Mouse (Mus musculus) left cerebral cortex, adult 8-10 months (tissue): ENCODE measurements around the gene Tor1aip1. TPM values are rescaled to one million over a fixed set of nuclear protein-coding genes. Genes with fewer than 3 reads are reported as not detected.

Source experiments
- total RNA-seq, 4 experiments: library from RNA; stranded (reverse); gene quantifications; 2 replicates each; pipeline ENCODE4 v1.2.4; 2022

The Tor1aip1 gene
- total RNA-seq, 4 experiments from 2014 or later: 31.6 to 35.0 (median 34.9) TPM

Other genes with a start within 250 kb of the Tor1aip1 start
- 10 to 100 TPM; 31.0 to 35.7 (median 33.3) TPM for gene Qsox1, start 223.6 kb downstream of the Tor1aip1 start, total RNA-seq
- 10 to 100 TPM; 50.2 to 55.9 (median 50.4) TPM for gene Cep350, start 63.2 kb downstream of the Tor1aip1 start, total RNA-seq
- gene Tor1aip2, start 1.1 kb downstream of the Tor1aip1 start, total RNA-seq: 10 to 100 TPM; 42.4 to 47.1 (median 46.4) TPM
- gene Fam163a, start 168.5 kb upstream of the Tor1aip1 start, total RNA-seq: 1 to 10 TPM; 6.9 to 8.0 (median 7.4) TPM